Mouse (Mus musculus) CH12.LX (cell line): ENCODE measurements around the gene Ajuba. TPM values are rescaled to one million over a fixed set of nuclear protein-coding genes. Genes with fewer than 3 reads are reported as not detected.

Source experiments
- DNase-seq: peaks from one replicate; pipeline ENCODE4 v3.0.0-alpha.2; 2013; ENCODE audit errors: extremely low read depth
- H3K27ac ChIP-seq: 2 replicates; pipeline ENCODE4 v1.5.1; 2012; ENCODE audit warnings: low read depth, mild to moderate bottlenecking, control low read depth, moderate library complexity; ENCODE audit not compliant: insufficient read depth
- H3K27me3 ChIP-seq: replicated peaks from 2 replicates; pipeline ENCODE3; 2012; ENCODE audit warnings: inconsistent platforms
- H3K36me3 ChIP-seq, 2 experiments: replicated peaks in 1 of 2; 2 replicates each; pipeline versions ENCODE3 to v1.6.1; 2012; ENCODE audit warnings: inconsistent platforms in 1 of 2, low read length in 1 of 2, mild to moderate bottlenecking in 1 of 2, mixed read lengths in 1 of 2, moderate library complexity in 1 of 2; ENCODE audit not compliant: control insufficient read depth in 1 of 2, insufficient read depth in 1 of 2
- H3K4me1 ChIP-seq, 2 experiments: 2 replicates each; pipeline ENCODE4 v1.6.1; 2012; ENCODE audit warnings: inconsistent platforms in 1 of 2, moderate library complexity in 1 of 2; ENCODE audit not compliant: insufficient read depth in 2 of 2, control insufficient read depth in 1 of 2
- H3K4me2 ChIP-seq: 2 replicates; pipeline ENCODE4 v1.6.1; 2012; ENCODE audit warnings: low read depth, mild to moderate bottlenecking, control low read depth; ENCODE audit not compliant: poor library complexity, insufficient read depth, severe bottlenecking
- H3K4me3 ChIP-seq, 3 experiments: fragments of 150-350 bp in 1 of 3; sonication (generic) in 1 of 3; replicated peaks in 1 of 3; 2 replicates each; pipeline versions ENCODE3 to v1.5.1; 2011 to 2012; ENCODE audit warnings: low read depth in 2 of 3, low read length in 2 of 3, mild to moderate bottlenecking in 2 of 3, moderate library complexity in 2 of 3, control low read depth in 1 of 3, improper control_type of control experiment in 1 of 3, inconsistent platforms in 1 of 3, mixed read lengths in 1 of 3; ENCODE audit not compliant: poor library complexity in 1 of 3
- H3K79me2 ChIP-seq: replicated peaks from 2 replicates; pipeline ENCODE4 v1.6.1; 2012; ENCODE audit warnings: mild to moderate bottlenecking, moderate library complexity; ENCODE audit not compliant: control insufficient read depth, poor library complexity, insufficient read depth, severe bottlenecking; ENCODE audit errors: extremely low read depth
- H3K9ac ChIP-seq: 2 replicates; pipeline ENCODE4 v1.6.1; 2012; ENCODE audit warnings: low read depth, mild to moderate bottlenecking, control low read depth, moderate library complexity; ENCODE audit not compliant: insufficient read depth
- H3K9me3 ChIP-seq: replicated peaks from 2 replicates; pipeline ENCODE3; 2012; ENCODE audit warnings: low read length, inconsistent platforms, mixed read lengths
- BHLHE40 ChIP-seq: IDR thresholded peaks from 2 replicates; pipeline ENCODE4 v1.6.1; 2011; ENCODE audit warnings: mild to moderate bottlenecking, low read depth, low read length, improper control_type of control experiment
- CHD1 ChIP-seq: IDR thresholded peaks from 2 replicates; pipeline ENCODE4 v1.6.1; 2012; ENCODE audit warnings: low read depth, low read length, improper control_type of control experiment, inconsistent platforms
- CTCF ChIP-seq, 2 experiments: IDR thresholded peaks in 1 of 2; conservative IDR thresholded peaks in 1 of 2; 2 replicates each; pipeline ENCODE4 v1.5.1; 2011 to 2012; ENCODE audit warnings: low read depth in 2 of 2, low read length in 2 of 2, improper control_type of control experiment in 1 of 2, inconsistent platforms in 1 of 2, mild to moderate bottlenecking in 1 of 2, moderate library complexity in 1 of 2
- E2F4 ChIP-seq: IDR thresholded peaks from 2 replicates; pipeline ENCODE4 v1.6.1; 2011; ENCODE audit warnings: low read depth, low read length, improper control_type of control experiment; ENCODE audit not compliant: insufficient replicate concordance
- ELF1 ChIP-seq: IDR thresholded peaks from 2 replicates; pipeline ENCODE4 v1.6.1; 2014; ENCODE audit warnings: low read depth, mild to moderate bottlenecking, inconsistent platforms, low read length, improper control_type of control experiment
- EP300 ChIP-seq: IDR thresholded peaks from 2 replicates; pipeline ENCODE4 v1.6.1; 2011; ENCODE audit warnings: low read length, improper control_type of control experiment
- GABPA ChIP-seq: IDR thresholded peaks from 2 replicates; pipeline ENCODE4 v1.6.1; 2012; ENCODE audit warnings: low read depth, low read length, improper control_type of control experiment, inconsistent platforms; ENCODE audit not compliant: insufficient replicate concordance
- IRF4 ChIP-seq: IDR thresholded peaks from 2 replicates; pipeline ENCODE4 v1.6.1; 2014; ENCODE audit warnings: low read depth, mild to moderate bottlenecking, inconsistent platforms, low read length, improper control_type of control experiment
- JUND ChIP-seq: conservative IDR thresholded peaks from 2 replicates; pipeline ENCODE4 v1.6.1; 2011; ENCODE audit warnings: low read depth, low read length, improper control_type of control experiment
- MAFK ChIP-seq: IDR thresholded peaks from 2 replicates; pipeline ENCODE4 v1.6.1; 2011; ENCODE audit warnings: low read length, improper control_type of control experiment; ENCODE audit not compliant: insufficient replicate concordance
- MAZ ChIP-seq: IDR thresholded peaks from 2 replicates; pipeline ENCODE4 v1.6.1; 2012; ENCODE audit warnings: low read depth, mild to moderate bottlenecking, inconsistent platforms, low read length, improper control_type of control experiment, moderate library complexity
- MEF2A ChIP-seq: IDR thresholded peaks from 2 replicates; pipeline ENCODE4 v1.6.1; 2014; ENCODE audit warnings: low read depth, mild to moderate bottlenecking, inconsistent platforms, low read length, improper control_type of control experiment, borderline replicate concordance
- MXI1 ChIP-seq: IDR thresholded peaks from 2 replicates; pipeline ENCODE4 v1.6.1; 2011; ENCODE audit warnings: mild to moderate bottlenecking, low read depth, low read length, improper control_type of control experiment
- MYC ChIP-seq: IDR thresholded peaks from 2 replicates; pipeline ENCODE4 v1.6.1; 2011; ENCODE audit warnings: low read depth, mild to moderate bottlenecking, improper control_type of control experiment, low read length
- NRF1 ChIP-seq: IDR thresholded peaks from 2 replicates; pipeline ENCODE4 v1.6.1; 2014; ENCODE audit warnings: low read depth, mild to moderate bottlenecking, inconsistent platforms, low read length, improper control_type of control experiment, moderate library complexity
- PAX5 ChIP-seq: IDR thresholded peaks from 2 replicates; pipeline ENCODE4 v1.6.1; 2012; ENCODE audit warnings: low read length, inconsistent platforms, mixed read lengths
- POLR2A ChIP-seq: IDR thresholded peaks from 2 replicates; pipeline ENCODE4 v1.6.1; 2011; ENCODE audit warnings: low read depth, mild to moderate bottlenecking, improper control_type of control experiment, low read length
- RAD21 ChIP-seq: IDR thresholded peaks from 2 replicates; pipeline ENCODE4 v1.6.1; 2011; ENCODE audit warnings: low read depth, mild to moderate bottlenecking, low read length, improper control_type of control experiment, moderate library complexity
- RCOR1 ChIP-seq: conservative IDR thresholded peaks from 2 replicates; pipeline ENCODE4 v1.6.1; 2012; ENCODE audit warnings: low read depth, mild to moderate bottlenecking, inconsistent platforms, low read length, improper control_type of control experiment
- SIN3A ChIP-seq: IDR thresholded peaks from 2 replicates; pipeline ENCODE4 v1.6.1; 2012; ENCODE audit warnings: low read length, improper control_type of control experiment, inconsistent platforms
- SMC3 ChIP-seq: IDR thresholded peaks from 2 replicates; pipeline ENCODE4 v1.6.1; 2011; ENCODE audit warnings: low read depth, low read length, improper control_type of control experiment
- TBP ChIP-seq: conservative IDR thresholded peaks from 2 replicates; pipeline ENCODE4 v1.6.1; 2011; ENCODE audit warnings: low read depth, low read length, improper control_type of control experiment
- TCF12 ChIP-seq: IDR thresholded peaks from 2 replicates; pipeline ENCODE4 v1.6.1; 2014; ENCODE audit warnings: low read depth, mild to moderate bottlenecking, inconsistent platforms, low read length, improper control_type of control experiment
- USF1 ChIP-seq: IDR thresholded peaks from 2 replicates; pipeline ENCODE4 v1.6.1; 2014; ENCODE audit warnings: low read depth, mild to moderate bottlenecking, inconsistent platforms, low read length, improper control_type of control experiment
- USF2 ChIP-seq: conservative IDR thresholded peaks from 2 replicates; pipeline ENCODE4 v1.6.1; 2011; ENCODE audit warnings: low read depth, low read length, improper control_type of control experiment
- ZC3H11A ChIP-seq: IDR thresholded peaks from 2 replicates; pipeline ENCODE4 v1.6.1; 2012; ENCODE audit warnings: low read depth, mild to moderate bottlenecking, inconsistent platforms, low read length, improper control_type of control experiment
- ZKSCAN1 ChIP-seq: IDR thresholded peaks from 2 replicates; pipeline ENCODE4 v1.6.1; 2012; ENCODE audit warnings: low read depth, inconsistent platforms, low read length, improper control_type of control experiment, borderline replicate concordance
- ZMIZ1 ChIP-seq: IDR thresholded peaks from 2 replicates; pipeline ENCODE4 v1.6.1; 2012; ENCODE audit warnings: low read depth, mild to moderate bottlenecking, inconsistent platforms, low read length, improper control_type of control experiment
- ZNF384 ChIP-seq: IDR thresholded peaks from 2 replicates; pipeline ENCODE4 v1.6.1; 2012; ENCODE audit warnings: low read depth, low read length, improper control_type of control experiment, inconsistent platforms
- dilution Hi-C: fragments of 300-500 bp; cut with MboI; formaldehyde crosslinking; loops from 2 replicates; pipeline ENCODE4 v1.14.3; 2020; ENCODE audit warnings: low sequenced_read_pairs; ENCODE audit not compliant: extremely low pct_unique_long_range_greater_than_20kb, extremely low pct_ligation_motif_present
- in situ Hi-C: fragments of 300-500 bp; cut with MboI; formaldehyde crosslinking; loops from 3 replicates; pipeline ENCODE4 v1.14.3; 2019; ENCODE audit warnings: low sequenced_read_pairs, low pct_ligation_motif_present, low pct_unique_long_range_greater_than_20kb, mixed read lengths
- polyA plus RNA-seq: library from polyadenylated mRNA; unstranded; fragments of >175 nt; gene quantifications from 2 replicates; pipeline ENCODE4 v1.2.1, GENCODE M21; 2012; ENCODE audit warnings: low read depth; ENCODE audit not compliant: insufficient read length
- total RNA-seq, 2 experiments: library from RNA; depleted of rRNA; stranded (reverse); fragments of 300-350 nt in 1 of 2; fragments of >200 nt in 1 of 2; gene quantifications; 2 replicates each; pipeline ENCODE4 v1.2.3; 2012 to 2014

Gene Ajuba
- total and polyA plus RNA-seq, 3 experiments = 0.13 to 0.34 TPM; not detected in 1

DNA sequence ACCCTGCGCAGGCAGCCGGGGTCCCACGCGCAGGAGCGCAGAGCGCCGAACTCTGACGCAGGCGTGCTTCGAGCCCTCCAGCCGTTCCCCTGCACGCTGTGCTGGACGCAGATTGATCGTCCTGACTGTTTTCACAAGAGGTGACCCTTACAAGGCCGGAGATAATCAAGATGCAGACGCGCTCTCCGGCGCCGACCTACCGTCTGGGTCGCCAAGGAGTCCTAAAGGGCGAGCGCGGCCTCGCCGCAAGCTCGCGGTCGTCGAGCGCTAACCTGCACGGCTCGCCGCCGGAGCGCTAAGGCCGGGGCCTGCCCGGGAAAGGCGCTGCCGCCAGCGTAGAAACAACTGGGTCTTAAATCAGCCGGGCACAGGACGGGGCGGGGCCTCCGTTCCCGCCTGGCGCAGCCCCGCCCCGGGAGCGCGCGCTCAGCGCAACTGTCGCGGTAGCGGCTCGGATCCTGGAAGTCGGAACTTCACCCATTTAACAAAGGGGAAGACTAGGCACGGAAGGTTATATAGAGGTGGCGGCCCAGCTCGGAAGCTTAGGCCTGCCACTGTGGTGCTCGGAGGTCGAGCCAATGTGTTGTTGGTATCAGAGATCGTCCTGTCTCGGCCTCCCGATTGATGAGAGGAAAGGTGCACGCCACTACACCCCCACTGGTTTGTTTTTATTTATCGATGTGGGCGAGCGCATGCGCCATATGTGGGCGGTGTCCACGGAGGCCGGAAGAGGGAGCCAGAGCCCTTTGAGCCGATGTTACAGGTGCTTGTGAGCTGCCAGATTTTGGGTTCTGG is 23.2 kb downstream of the Ajuba start, which contains the start of gene Haus4 (continued):
- TF ChIP-seq CTCF (conservative IDR thresholded peaks at IDR 0.05 in 1 of 2, IDR thresholded peaks at IDR 0.05 in 1 of 2; ENCODE audit: low read depth in 2 of 2, low read length in 2 of 2) (peak in 1 of 2 experiments; percentile 66; a peak in 2 of 4 replicates), ELF1 (peak; percentile 81), MAFK (no peak), ZNF384 (no peak), IRF4 (no peak; the same call in 1 of the 2 replicates), SIN3A (peak; percentile 73), JUND (no peak), USF1 (no peak), GABPA (no peak), TBP (peak; percentile 84), E2F4 (peak; percentile 95), RAD21 (peak; percentile 63), CHD1 (no peak), USF2 (no peak), EP300 (no peak), POLR2A (peak; percentile 99), MAZ (0 out of 2 replicates have a peak, but pooled peaks have one; percentile 44), ZKSCAN1 (no peak), PAX5 (no peak), ZC3H11A (no peak), TCF12 (peak; percentile 55; the same call in 1 of the 2 replicates), SMC3 (no peak)

DNA sequence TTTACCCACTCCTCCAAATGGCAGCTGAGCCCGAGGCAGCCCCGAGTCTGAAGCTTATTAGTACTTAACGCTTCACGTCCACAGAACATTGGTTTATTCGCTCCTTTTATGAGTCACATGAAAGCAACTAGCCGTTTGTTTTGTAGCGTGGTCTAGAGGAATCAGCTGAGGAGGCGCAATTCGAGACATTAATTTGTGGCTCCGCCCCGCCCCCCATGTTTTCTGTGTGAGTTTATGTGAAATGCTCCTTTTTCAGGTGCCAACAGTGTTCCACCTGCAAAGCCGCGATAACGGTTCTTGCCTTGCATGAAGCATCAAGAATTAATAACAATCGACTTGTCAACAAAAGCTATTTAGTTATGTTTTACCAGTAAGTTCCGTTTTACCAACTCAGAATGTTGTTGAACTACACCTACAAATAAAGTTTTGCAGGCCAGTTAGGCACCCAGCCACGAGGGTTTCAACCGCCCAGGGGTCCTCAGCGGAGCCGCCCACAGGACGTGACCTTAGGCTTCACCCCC is 23.8 kb downstream of the Ajuba start:
- no peaks in the 10 kb centered on the region for H3K9me3 ChIP-seq
- H3K4me3 ChIP-seq = peak overlapping the region; percentile 63 to 80 (median 72)
- H3K4me2 ChIP-seq = peak overlapping the region; percentile 91
- peak overlapping the region; percentile 88 for H3K27ac ChIP-seq
- peak overlapping the region; percentile 77 for H3K9ac ChIP-seq
- peaks cover 7% of the 10 kb centered on the region; the same call in 1 of the 2 replicates for H3K79me2 ChIP-seq
- peak; percentile 14; the same call in 1 of the 2 replicates for TF ChIP-seq EP300
- TF ChIP-seq SIN3A = peak; percentile 31; the same call in 1 of the 2 replicates
- no peak for TF ChIP-seq GABPA
- TF ChIP-seq ZMIZ1 = no peak
- peak; percentile 48; the same call in 1 of the 2 replicates for TF ChIP-seq MYC
- no peak for TF ChIP-seq USF1
- TF ChIP-seq RCOR1 = no peak
- TF ChIP-seq CHD1 = peak; percentile 79; the same call in 1 of the 2 replicates
- peak; percentile 83; the same call in 1 of the 2 replicates for TF ChIP-seq MXI1
- TF ChIP-seq BHLHE40 = peak; percentile 40; the same call in 1 of the 2 replicates
- no peak for TF ChIP-seq MEF2A
- TF ChIP-seq NRF1 = no peak
- H3K27me3 ChIP-seq = no peaks in the 10 kb centered on the region
- dilution Hi-C loops (no loop called here), in situ Hi-C loops (loop anchor here (25.0 kb wide), 1 partner anchor 491 kb away; no protein-coding TSS in a partner anchor)
- H3K4me1 ChIP-seq = peaks cover 0 to 18% of the 10 kb centered on the region in 2 experiments; a peak in 2 of 4 replicates
- peak; percentile 50 for DNase-seq
- H3K36me3 ChIP-seq = peaks cover 20 to 37% of the 10 kb centered on the region in 2 experiments
